Mouse (Mus musculus): Measurements from ENCODE around the gene Nus1.

- TF ChIP-seq CTCF (IDR thresholded peaks at IDR 0.05; ENCODE audit: low read depth) = no peak
- no peak for TF ChIP-seq EP300 (IDR thresholded peaks at IDR 0.05; ENCODE audit: low read depth)
Measured at GRCm38 (mm10) chr10:52415020-52415419, 2.3 kb upstream of the Nus1 start.
